Mouse (Mus musculus): ENCODE results near the gene Car8.

Car8 gene

DNA sequence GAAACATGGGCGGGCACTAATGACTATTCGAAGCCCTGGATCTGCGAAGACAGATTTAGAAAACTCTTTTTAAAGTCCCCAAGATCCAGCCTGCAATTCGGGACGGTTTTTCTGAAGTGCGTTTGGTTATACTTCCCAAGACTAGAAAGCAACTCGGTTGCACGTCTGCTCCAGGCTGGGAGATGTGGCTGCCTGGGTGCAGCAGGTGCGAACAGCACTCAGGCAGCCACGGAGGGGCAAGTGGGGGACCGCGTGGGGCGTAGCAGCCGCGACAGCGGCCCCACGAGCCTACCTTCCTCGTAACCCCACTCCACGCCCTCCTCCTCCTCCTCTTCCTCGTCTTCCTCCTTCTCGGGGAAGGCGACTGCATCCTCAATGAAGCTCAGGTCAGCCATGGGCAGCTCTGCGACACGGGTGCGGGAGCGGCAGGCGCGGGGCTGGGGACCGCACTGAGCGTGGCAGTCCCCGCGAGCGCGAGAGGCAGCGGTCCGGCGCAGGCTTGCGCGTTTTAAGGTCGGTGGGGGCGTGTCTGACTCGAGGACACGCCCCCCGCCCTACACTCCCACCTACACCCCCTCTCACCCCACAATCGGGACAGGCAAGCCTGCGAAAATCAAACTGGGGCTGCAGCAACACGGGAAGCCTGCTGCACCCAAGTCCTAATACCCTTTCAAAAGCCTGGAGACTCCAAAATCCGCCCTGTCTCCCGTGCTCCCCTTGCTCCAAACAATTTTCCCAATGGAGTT, at the start of gene Car8:
Car8 (minus strand) TSS at position 482 of the 746 bp plus-strand sequence.
- peak; percentile 15 for DNase-seq

- DNase-seq, result no peak
Observed at GRCm38 (mm10) chr4:8284934-8285333, 46.1 kb upstream of the Car8 start.

GRCm38 (mm10) chr4:8278159-8278558, 39.3 kb upstream of the Car8 start:
- no peak for DNase-seq

DNA sequence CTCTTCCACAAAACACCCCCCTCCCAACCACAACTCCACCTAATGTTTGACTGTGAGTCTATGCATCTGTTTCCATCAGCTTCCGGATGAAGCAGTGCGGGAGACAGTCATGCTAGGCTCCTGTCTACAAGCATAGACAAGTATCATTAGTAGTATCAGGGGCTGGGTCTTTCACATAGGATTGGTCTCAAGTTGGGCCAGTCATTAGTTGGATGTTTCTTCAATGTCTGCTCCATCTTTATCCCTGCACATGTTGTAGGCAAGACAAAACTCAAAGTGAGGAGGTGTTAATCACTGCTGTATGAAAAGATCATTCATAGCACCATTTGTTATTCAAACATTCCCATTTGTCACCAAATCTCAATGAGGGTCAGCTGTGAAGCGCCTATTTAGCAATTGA, 11.0 kb upstream of the Car8 start:
- no peak for DNase-seq

DNA sequence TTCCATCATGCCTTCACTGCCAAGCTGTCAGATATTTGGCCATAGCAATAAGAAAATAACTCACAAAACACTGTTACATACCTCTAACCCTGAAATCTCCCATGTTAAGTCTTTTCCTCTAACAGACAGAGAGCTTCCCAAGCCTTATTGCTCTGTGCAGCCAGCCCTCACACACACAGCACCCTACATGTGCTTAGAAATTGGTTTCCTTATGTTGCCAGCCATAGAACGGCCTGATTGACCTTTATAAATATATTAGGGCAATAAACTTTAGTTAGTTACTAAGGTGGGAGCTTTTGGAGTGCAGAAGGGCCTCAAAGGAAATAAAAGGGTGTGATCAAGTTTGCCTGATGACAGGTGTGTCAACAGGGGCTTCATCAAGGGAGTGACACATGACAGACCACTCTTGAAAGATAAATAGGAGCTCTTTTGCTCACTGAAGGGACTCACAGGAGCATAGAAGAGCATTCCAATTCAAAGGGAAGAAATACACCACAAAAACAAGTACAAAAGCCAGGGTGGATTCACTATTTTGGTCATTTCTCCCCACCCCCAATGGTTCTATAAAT, 6.7 kb upstream of the Car8 start:
- DNase-seq, result no peak

DNA sequence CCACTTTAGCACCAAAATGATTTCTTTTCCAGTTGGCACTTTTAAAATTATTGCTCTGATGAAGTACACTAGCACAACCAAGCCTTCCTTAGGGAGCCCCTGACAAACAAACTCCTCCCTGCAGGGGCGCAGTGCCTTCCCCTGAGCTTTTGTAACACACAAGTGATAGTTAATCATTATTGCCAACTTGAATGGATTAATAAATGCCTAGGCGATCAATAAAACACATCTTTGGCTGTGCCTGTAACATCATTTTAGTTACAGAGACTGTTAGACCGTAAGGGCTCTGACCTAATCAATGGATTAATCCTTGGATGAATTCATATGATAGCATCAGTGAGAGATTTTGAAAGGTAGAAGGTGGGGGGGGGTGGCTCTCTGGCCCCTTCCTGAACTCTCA, 6.2 kb upstream of the Car8 start:
- no peak for DNase-seq

GRCm38 (mm10) chr4:8239699-8240098, 858 bp upstream of the Car8 start:
- DNase-seq, result no peak

GRCm38 (mm10) chr4:8239306-8239670, 447 bp upstream of the Car8 start:
- DNase-seq, result no peak

- DNase-seq, result peak; percentile 11
Observed at GRCm38 (mm10) chr4:8232393-8233111, 6.3 kb downstream of the Car8 start.

DNA sequence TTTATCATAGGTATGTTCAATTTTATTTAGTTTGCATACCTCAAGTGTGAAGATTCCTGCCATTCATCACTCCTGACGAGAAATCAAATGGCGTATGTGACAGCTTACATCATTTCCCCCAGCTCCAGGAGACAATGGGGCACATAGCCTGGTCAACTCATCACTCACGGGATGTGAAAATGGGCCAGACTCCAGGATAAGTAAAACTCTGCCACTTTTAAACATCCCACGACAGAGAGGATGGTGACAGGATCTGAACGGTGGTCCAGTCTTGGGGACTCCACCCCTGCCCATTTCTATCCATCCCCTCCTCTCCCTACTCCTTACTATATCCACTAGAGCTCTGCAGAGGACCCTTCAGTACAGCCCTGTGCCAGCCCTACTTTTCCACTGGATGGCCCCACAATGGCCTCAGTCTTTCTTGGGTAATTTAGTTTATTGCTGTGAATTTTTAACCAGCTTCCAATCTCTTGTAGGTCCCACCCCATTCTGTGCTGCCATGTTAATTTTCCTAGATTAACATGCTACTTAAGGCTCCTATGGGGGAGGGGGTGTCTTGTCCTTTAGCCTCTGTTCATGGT, 7.5 kb downstream of the Car8 start:
- no peak for DNase-seq

GRCm38 (mm10) chr4:8229661-8230298, 9.1 kb downstream of the Car8 start:
- DNase-seq, result no peak

GRCm38 (mm10) chr4:8218941-8219340, 19.9 kb downstream of the Car8 start:
- DNase-seq, result no peak

DNA sequence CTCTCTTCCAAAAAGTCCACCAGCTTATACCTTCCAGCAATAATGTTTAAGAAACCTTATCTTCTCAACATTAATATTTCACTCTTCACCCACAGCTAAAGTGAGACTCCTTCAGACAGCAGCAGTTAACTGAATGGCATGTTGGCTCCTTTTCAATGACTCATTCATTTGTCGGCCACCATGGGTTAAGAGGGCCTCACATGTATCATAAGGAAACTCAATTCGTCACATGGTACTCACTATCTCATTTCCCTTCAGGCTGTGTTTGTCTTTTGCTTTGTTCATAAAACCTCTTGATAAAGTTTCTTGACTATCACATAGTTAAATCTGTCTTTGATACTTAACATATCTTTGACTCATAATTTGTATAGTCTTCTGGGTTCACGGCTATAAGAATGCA, 20.8 kb downstream of the Car8 start:
- DNase-seq, result no peak

DNA sequence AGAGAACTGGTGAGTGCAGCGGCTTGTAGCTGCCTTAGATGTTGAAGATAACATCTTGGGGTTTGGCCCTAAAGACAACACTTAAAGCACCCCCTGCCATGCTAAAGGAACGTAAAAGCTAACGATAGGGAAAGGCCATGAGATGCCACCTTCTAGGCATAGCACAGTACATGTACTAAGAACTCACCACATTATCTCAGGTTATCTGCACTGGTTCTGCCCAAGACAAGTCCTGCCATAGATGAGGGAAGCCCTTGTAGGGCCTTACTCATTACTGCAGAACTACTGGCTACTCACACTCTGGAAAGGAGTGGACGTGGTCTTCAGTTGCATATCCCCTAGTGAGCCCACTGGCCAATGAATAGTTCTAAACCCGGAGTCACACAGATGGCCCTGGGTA, 21.6 kb downstream of the Car8 start:
- no peak for DNase-seq

- DNase-seq, result no peak
Observed at GRCm38 (mm10) chr4:8216551-8216950, 22.3 kb downstream of the Car8 start.

- no peak for DNase-seq
Observed at GRCm38 (mm10) chr4:8213661-8214060, 25.2 kb downstream of the Car8 start.

DNA sequence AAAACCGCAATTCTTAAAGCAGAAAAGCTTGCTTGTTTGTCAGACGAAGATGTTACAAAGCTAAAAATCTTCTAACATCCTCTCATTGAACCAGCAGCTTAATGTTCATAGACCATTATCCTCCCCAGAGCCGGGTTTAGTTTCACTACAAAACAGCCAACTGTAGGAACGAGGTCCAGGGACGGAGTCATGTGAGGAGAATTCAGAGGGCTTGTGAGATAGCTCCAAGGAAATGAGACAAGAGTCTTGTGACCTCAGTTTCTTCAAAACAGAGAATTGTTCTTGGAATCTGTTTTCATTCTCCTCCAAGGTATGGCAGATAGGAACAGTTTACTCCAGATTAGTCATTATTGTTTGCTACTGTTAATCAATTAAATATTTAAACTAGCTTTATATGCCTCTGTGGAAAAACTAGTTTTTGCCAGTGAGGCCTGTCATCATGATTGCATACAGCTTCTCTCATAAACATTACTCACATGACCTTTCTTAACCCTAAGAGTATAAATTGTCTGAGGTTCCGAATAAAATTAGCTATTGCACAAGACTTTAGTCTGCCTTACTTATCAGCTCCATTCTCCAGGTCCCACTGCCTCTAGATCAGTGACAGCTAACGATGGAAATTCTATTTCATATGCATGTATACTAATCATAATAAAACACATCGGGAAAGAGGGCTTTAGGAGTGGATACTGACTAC, 25.8 kb downstream of the Car8 start:
- DNase-seq, result no peak

- DNase-seq, result no peak
Observed at GRCm38 (mm10) chr4:8210452-8210851, 28.4 kb downstream of the Car8 start.

GRCm38 (mm10) chr4:8207924-8208323, 30.9 kb downstream of the Car8 start:
- no peak for DNase-seq

DNA sequence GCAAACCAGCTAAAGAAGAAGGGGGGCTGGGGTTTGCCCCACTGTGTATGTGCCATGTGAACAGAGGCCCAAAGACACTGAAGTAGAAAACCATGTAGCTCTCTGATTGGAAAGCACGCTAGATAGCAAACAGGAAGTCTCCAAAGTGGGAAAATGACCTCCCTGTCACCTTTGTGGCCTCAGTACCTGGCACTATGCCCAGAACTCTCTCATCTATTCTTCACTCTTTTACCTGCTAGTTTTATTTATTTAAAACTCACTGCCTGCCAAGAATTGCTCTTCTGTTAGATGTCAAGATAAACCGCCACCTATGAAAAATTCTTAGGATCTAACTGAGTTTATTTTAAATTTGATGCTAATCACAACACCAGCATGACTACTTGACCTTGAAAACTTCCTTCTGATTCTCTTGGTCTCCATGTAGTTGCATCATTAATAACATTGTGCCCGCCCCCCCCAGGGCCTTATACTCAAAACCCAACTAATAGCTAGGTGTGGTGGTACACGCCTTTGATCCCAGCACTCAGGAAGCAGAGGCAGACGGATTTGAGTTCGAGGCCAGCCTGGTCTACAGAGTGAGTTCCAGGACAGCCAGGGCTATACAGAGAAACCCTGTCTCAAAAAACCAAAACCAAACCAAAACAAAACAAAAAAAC, 31.8 kb downstream of the Car8 start:
- peak; percentile 29 for DNase-seq

DNA sequence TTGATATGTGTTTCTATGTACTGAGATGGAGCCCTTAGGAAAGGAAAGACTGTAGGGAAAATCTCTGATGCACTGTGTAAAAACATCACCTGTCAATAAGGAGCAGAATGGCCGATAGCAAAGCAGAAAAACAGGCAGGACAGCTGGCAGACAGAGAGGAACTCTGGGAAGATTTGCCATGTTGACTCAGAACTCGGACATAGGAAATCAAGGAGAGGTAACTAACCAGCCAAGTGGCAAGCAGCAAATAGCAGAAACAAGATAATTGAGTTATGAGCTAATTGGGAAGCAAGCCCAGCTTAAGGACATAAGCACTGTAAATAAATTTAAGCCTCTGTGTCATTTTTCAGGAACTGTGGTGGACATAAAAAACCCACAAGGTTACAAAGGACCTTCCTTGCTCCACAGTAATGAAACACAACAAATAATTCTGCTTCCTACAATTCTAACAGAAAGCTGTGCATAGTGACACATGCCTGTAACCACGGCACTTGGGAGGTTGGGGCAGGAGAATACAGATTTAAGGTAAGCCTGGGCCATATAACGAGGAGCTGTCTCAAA, 33.7 kb downstream of the Car8 start:
- no peak for DNase-seq

GRCm38 (mm10) chr4:8203367-8203766, 35.5 kb downstream of the Car8 start:
- no peak for DNase-seq
